Mouse (Mus musculus): ENCODE data around the gene Mrpl12. TPM values are rescaled to one million over a fixed set of nuclear protein-coding genes. Genes with fewer than 3 reads are reported as not detected.

Gene Mrpl12
- polyA plus RNA-seq, 1 experiment from 2014 or later = 187 TPM

DNA sequence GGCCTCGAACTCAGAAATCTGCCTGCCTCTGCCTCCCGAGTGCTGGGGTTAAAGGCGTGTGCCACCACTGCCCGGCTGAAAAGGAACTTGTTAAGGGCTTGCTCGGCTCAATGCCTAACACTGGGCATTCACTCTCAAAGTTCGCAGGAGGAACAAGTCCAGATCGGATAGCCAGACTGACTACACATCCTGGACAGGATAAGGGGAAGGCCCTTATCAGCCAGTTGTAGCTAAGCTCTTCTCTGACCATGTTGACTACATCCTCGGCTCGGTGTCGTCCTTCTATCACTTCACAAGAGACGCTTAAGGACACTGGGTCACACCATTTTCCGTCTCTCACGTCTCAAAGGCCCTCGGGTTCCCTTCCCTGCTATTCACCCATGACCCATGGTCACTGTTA, 27.0 kb upstream of the Mrpl12 start:
- WGBS = 38% methylated on average over 14 of the region's 14 CpGs
- H3K4me3 ChIP-seq = peak overlapping the region; percentile 98
- no peaks in the 10 kb centered on the region for H3K27me3 ChIP-seq (ENCODE audit: low read depth, poor library complexity, severe bottlenecking)
- no peak for DNase-seq (ENCODE audit: low spot score)
- no peaks in the 10 kb centered on the region for H3K9me3 ChIP-seq (replicated peaks)
- H3K4me1 ChIP-seq = peaks cover 31% of the 10 kb centered on the region
- peaks cover 51% of the 10 kb centered on the region for H3K36me3 ChIP-seq
- H3K27ac ChIP-seq = peak overlapping the region; percentile 97

- 5% methylated on average over 62 of the region's 62 CpGs for WGBS
- Histone ChIP-seq H3K4me3 (peak within 1 kb of the TSS; percentile 98), H3K36me3 (peaks cover 58% of the 10 kb centered on the region), H3K27me3 (ENCODE audit: low read depth, poor library complexity, severe bottlenecking) (no peaks in the 10 kb centered on the region), H3K27ac (peak within 1 kb of the TSS; percentile 97), H3K4me1 (peaks cover 31% of the 10 kb centered on the region), H3K9me3 (replicated peaks) (no peaks in the 10 kb centered on the region)
- peak; percentile 90 for DNase-seq (ENCODE audit: low spot score)
Observed at GRCm38 (mm10) chr11:120457772-120458751, 26.4 kb upstream of the Mrpl12 start, which contains the start of the genes Oxld1 and Ccdc137. Oxld1 (minus strand) TSS chr11:120458068. Ccdc137 (plus strand) TSS chr11:120458115.

DNA sequence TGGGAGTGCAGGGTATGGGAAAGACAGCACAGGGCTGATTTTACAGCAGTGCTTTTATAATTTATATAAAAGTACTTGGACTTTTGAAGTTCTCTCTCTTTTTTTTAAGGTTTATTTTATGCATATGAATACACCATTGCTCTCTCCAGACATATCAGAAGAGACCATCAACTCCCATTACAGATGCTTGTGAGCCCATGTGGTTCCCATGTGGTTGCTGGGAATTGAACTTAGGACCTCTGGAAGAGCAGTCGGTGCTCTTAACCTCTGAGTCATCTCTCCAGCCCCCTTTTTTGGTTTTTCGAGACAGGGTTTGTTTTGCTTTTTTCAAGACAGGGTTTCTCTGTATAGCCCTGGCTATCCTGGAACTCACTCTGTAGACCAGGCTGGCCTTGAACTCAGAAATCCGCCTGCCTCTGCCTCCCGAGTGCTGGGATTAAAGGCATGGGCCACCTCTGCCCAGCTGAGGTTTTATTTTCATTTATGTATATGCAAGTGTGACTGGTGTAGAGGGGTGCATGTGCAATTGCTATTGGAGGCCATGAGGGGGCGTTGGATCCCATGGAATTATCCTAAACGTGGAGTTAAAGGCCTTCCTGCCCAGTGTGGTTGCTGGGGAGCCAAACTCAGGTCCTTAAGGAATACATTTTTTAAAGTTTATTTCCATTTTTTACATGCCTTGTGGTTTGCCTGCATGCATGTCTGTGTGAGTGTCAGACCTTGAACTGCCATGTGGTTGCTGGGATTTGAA, 25.4 kb upstream of the Mrpl12 start:
- Histone ChIP-seq H3K4me3 (peak overlapping the region; percentile 98), H3K4me1 (peaks cover 31% of the 10 kb centered on the region), H3K27ac (peak overlapping the region; percentile 97), H3K9me3 (replicated peaks) (no peaks in the 10 kb centered on the region), H3K36me3 (peaks cover 68% of the 10 kb centered on the region), H3K27me3 (ENCODE audit: low read depth, poor library complexity, severe bottlenecking) (no peaks in the 10 kb centered on the region)
- no peak for DNase-seq (ENCODE audit: low spot score)
- 71% methylated on average over 6 of the region's 6 CpGs for WGBS

DNA sequence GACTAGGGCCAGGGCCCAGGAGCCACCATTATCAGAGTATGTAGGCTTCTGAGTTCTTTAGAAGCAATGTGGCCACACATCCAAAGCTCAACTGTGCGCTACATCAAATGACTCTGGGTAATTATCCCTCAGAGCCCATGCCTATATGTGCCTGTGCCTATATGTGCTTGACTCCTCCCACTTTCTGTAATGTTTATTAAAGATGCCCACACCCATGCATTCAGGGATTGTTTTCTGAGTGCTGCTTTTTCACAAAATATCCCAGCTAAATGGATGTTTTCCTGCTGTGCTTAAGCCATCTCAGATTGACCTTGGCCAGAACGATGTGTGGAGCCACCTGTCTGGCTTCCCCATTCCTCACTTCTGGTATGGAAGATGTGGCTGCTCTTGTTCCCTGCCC, 20.9 kb upstream of the Mrpl12 start:
- no peak overlapping the region for H3K4me3 ChIP-seq
- H3K36me3 ChIP-seq = peaks cover 70% of the 10 kb centered on the region
- no peaks in the 10 kb centered on the region for H3K27me3 ChIP-seq (ENCODE audit: low read depth, poor library complexity, severe bottlenecking)
- no peaks in the 10 kb centered on the region for H3K9me3 ChIP-seq (replicated peaks)
- H3K27ac ChIP-seq = no peak overlapping the region
- WGBS = 88% methylated on average over 2 of the region's 2 CpGs
- peaks cover 35% of the 10 kb centered on the region for H3K4me1 ChIP-seq
- DNase-seq (ENCODE audit: low spot score) = no peak

GRCm38 (mm10) chr11:120464365-120464764, 20.0 kb upstream of the Mrpl12 start:
- Histone ChIP-seq H3K4me3 (no peak overlapping the region), H3K27me3 (ENCODE audit: low read depth, poor library complexity, severe bottlenecking) (no peaks in the 10 kb centered on the region), H3K9me3 (replicated peaks) (no peaks in the 10 kb centered on the region), H3K4me1 (peaks cover 29% of the 10 kb centered on the region), H3K36me3 (peaks cover 68% of the 10 kb centered on the region), H3K27ac (no peak overlapping the region)
- WGBS = 89% methylated on average over 5 of the region's 5 CpGs
- DNase-seq (ENCODE audit: low spot score) = no peak

DNA sequence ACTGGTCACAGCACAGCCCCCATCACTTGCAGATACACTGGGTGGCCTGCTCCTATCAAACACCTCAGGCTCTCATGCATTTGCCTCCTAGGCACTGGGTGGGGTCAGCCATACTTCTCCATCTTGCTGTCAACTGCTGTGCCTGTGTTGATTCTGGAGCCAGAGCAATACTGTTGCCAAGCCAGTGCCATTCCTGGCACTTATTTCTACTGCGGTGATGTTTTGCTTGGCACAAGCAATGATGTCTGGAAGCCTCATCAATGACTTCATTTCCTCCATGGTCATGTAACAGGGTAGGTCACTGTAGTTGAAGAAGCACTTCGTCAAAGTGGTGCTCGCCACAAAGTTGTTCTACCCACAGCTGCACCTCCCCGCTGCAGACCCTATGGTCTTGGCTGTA, 18.9 kb upstream of the Mrpl12 start:
- WGBS = 97% methylated on average over 4 of the region's 4 CpGs
- peaks cover 29% of the 10 kb centered on the region for H3K4me1 ChIP-seq
- H3K36me3 ChIP-seq = peaks cover 69% of the 10 kb centered on the region
- peak overlapping the region; percentile 88 for H3K4me3 ChIP-seq
- no peaks in the 10 kb centered on the region for H3K27me3 ChIP-seq (ENCODE audit: low read depth, poor library complexity, severe bottlenecking)
- H3K9me3 ChIP-seq (replicated peaks) = no peaks in the 10 kb centered on the region
- DNase-seq (ENCODE audit: low spot score) = no peak
- no peak overlapping the region for H3K27ac ChIP-seq

GRCm38 (mm10) chr11:120467051-120467735, 17.2 kb upstream of the Mrpl12 start, which contains the start of gene Arl16:
Arl16 (minus strand) TSS chr11:120467607.
- under 1% methylated on average over 54 of the region's 54 CpGs for WGBS
- Histone ChIP-seq H3K27me3 (ENCODE audit: low read depth, poor library complexity, severe bottlenecking) (no peaks in the 10 kb centered on the region), H3K27ac (peak within 1 kb of the TSS; percentile 88), H3K36me3 (peaks cover 69% of the 10 kb centered on the region), H3K9me3 (replicated peaks) (no peaks in the 10 kb centered on the region), H3K4me1 (peaks cover 27% of the 10 kb centered on the region), H3K4me3 (peak within 1 kb of the TSS; percentile 88)
- peak; percentile 99 for DNase-seq (ENCODE audit: low spot score)

GRCm38 (mm10) chr11:120467736-120468092, 16.7 kb upstream of the Mrpl12 start:
- no peak for DNase-seq (ENCODE audit: low spot score)
- Histone ChIP-seq H3K4me3 (peak overlapping the region; percentile 88), H3K36me3 (peaks cover 69% of the 10 kb centered on the region), H3K9me3 (replicated peaks) (no peaks in the 10 kb centered on the region), H3K4me1 (peaks cover 27% of the 10 kb centered on the region), H3K27me3 (ENCODE audit: low read depth, poor library complexity, severe bottlenecking) (no peaks in the 10 kb centered on the region), H3K27ac (peak overlapping the region; percentile 88)
- under 1% methylated on average over 33 of the region's 33 CpGs for WGBS

DNA sequence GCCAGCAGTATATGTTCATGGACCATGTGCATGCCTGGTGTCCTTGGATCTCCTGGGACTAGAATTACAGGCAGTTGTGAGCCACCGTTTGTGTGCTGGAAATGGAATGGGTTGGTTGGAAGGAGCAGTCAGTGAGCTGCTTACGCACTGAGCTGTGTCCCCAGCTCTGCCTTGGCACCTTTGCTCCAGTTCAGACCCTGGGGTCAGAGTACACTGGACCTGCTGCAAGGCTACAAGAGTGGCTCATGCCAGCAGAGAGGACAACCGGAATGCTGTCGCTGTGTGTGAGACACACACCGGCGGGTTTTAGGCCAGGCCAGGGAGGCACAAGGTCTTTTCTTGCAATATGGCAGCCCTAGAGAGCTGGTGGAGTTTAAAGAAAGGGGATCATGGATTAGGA, 12.4 kb upstream of the Mrpl12 start:
- DNase-seq (ENCODE audit: low spot score) = no peak
- Histone ChIP-seq H3K4me1 (peaks cover 10% of the 10 kb centered on the region), H3K4me3 (no peak overlapping the region), H3K9me3 (replicated peaks) (no peaks in the 10 kb centered on the region), H3K36me3 (peaks cover 77% of the 10 kb centered on the region), H3K27me3 (ENCODE audit: low read depth, poor library complexity, severe bottlenecking) (no peaks in the 10 kb centered on the region), H3K27ac (no peak overlapping the region)
- WGBS = 95% methylated on average over 6 of the region's 6 CpGs

DNA sequence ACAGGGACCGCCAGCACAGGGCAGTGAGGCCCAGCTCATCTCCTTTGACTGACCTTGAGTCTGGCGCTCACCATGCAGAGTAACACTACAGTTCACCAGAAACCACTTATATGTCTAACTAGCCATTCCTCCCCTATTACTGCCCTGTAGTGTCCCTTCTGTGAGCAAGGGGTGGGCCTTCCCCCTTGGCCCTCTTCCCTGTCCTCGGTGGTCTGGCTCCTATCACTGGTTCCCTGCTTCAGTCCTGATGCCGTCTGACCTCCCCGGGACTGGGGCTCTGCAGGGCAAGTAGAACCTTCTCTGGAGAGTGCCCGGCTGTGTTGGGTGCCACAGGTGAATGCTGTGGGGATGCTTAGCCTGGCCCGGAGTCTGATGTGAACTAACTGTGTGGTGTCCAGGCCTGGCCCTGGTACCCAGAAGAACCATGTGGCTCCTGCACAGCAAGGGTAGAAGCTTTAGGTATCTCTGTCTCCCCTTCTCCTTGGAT, 922 bp upstream of the Mrpl12 start:
- WGBS = 90% methylated on average over 7 of the region's 7 CpGs
- Histone ChIP-seq H3K27me3 (ENCODE audit: low read depth, poor library complexity, severe bottlenecking) (no peaks in the 10 kb centered on the region), H3K9me3 (replicated peaks) (no peaks in the 10 kb centered on the region), H3K27ac (peak overlapping the region; percentile 95), H3K36me3 (peaks cover 88% of the 10 kb centered on the region), H3K4me3 (peak overlapping the region; percentile 98), H3K4me1 (peaks cover 21% of the 10 kb centered on the region)
- DNase-seq (ENCODE audit: low spot score) = no peak

GRCm38 (mm10) chr11:120485251-120485650, 838 bp downstream of the Mrpl12 start:
- peak overlapping the region; percentile 98 for H3K4me3 ChIP-seq
- 11% methylated on average over 10 of the region's 10 CpGs for WGBS
- DNase-seq (ENCODE audit: low spot score) = no peak
- no peaks in the 10 kb centered on the region for H3K27me3 ChIP-seq (ENCODE audit: low read depth, poor library complexity, severe bottlenecking)
- peak overlapping the region; percentile 95 for H3K27ac ChIP-seq
- peaks cover 32% of the 10 kb centered on the region for H3K4me1 ChIP-seq
- no peaks in the 10 kb centered on the region for H3K9me3 ChIP-seq (replicated peaks)
- H3K36me3 ChIP-seq = peaks cover 88% of the 10 kb centered on the region

DNA sequence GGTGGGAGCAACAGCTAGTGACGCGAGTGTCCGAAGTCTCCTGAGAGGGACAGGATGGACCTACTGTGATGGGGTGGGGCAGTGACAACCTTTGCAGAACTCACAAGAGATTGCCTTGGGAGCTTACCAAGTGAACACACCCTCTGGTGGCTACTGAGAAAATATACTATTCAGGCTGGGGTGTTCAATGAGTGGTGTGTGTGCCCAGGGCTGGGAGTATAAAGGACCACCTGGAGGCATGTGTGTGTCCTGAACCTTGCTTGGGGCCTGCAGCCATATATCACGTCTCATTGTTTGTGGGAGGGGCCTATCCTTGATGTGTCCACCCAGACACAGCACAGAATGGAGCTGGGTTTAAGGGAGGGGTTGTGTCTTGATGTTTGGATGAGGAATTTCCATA, 4.1 kb downstream of the Mrpl12 start:
- peaks cover 61% of the 10 kb centered on the region for H3K4me1 ChIP-seq
- no peak for DNase-seq (ENCODE audit: low spot score)
- peaks cover 61% of the 10 kb centered on the region for H3K36me3 ChIP-seq
- no peaks in the 10 kb centered on the region for H3K9me3 ChIP-seq (replicated peaks)
- no peak overlapping the region for H3K27ac ChIP-seq
- no peak overlapping the region for H3K4me3 ChIP-seq
- WGBS = 85% methylated on average over 4 of the region's 4 CpGs
- H3K27me3 ChIP-seq (ENCODE audit: low read depth, poor library complexity, severe bottlenecking) = no peaks in the 10 kb centered on the region
